Mouse (Mus musculus) natural killer cell, adult 2 months (primary cell): ENCODE results near the gene Brf1.
A peak's percentile ranks its signal among the peaks of the same experiment; 100 is the strongest.

Experiments used
- DNase-seq, 2 experiments: peaks; one replicate each; pipeline ENCODE4 v3.0.0; 2022; ENCODE audit warnings: low spot score in 2 of 2

Gene Brf1

GRCm38 (mm10) chr12:113000294-113001132, at the start of gene Brf1:
Gene Brf1, minus strand, starts transcription at chr12:113000704.
- DNase-seq, result peak; percentile 96 to 97

- DNase-seq, result peak; percentile 55 to 68
These were observed 49.3 kb upstream of the Brf1 start for GRCm38 (mm10) chr12:113049836-113050235.

- no peak for DNase-seq
These were observed 47.6 kb upstream of the Brf1 start for GRCm38 (mm10) chr12:113048103-113048502.

GRCm38 (mm10) chr12:113046861-113047260, 46.4 kb upstream of the Brf1 start:
- DNase-seq, result no peak

- peak; percentile 22 to 36 for DNase-seq
These were observed 44.6 kb upstream of the Brf1 start for GRCm38 (mm10) chr12:113044916-113045677.

GRCm38 (mm10) chr12:113042543-113042942, 42.0 kb upstream of the Brf1 start:
- DNase-seq, result no peak

GRCm38 (mm10) chr12:113041481-113042439, 41.3 kb upstream of the Brf1 start:
- DNase-seq, result no peak

- no peak for DNase-seq
These were observed 37.9 kb upstream of the Brf1 start for GRCm38 (mm10) chr12:113038414-113038813.

GRCm38 (mm10) chr12:113036996-113037395, 36.5 kb upstream of the Brf1 start:
- no peak for DNase-seq

- DNase-seq, result no peak
These were observed 34.6 kb upstream of the Brf1 start for GRCm38 (mm10) chr12:113035093-113035492.

- no peak for DNase-seq
These were observed 32.1 kb upstream of the Brf1 start for GRCm38 (mm10) chr12:113032296-113033250.

- no peak for DNase-seq
These were observed 30.9 kb upstream of the Brf1 start for GRCm38 (mm10) chr12:113031441-113031840.

GRCm38 (mm10) chr12:113030993-113031392, 30.5 kb upstream of the Brf1 start:
- no peak for DNase-seq

GRCm38 (mm10) chr12:113030046-113030445, 29.5 kb upstream of the Brf1 start:
- no peak for DNase-seq

- no peak for DNase-seq
These were observed 28.4 kb upstream of the Brf1 start for GRCm38 (mm10) chr12:113028898-113029297.

- DNase-seq, result no peak
These were observed 27.6 kb upstream of the Brf1 start for GRCm38 (mm10) chr12:113028067-113028466.

GRCm38 (mm10) chr12:113027495-113027894, 27.0 kb upstream of the Brf1 start:
- no peak for DNase-seq

GRCm38 (mm10) chr12:113026557-113026956, 26.1 kb upstream of the Brf1 start:
- no peak for DNase-seq

- peak; percentile 59 for DNase-seq
These were observed 22.6 kb upstream of the Brf1 start for GRCm38 (mm10) chr12:113023082-113023481.

GRCm38 (mm10) chr12:113021488-113021887, 21.0 kb upstream of the Brf1 start:
- no peak for DNase-seq

- no peak for DNase-seq
These were observed 18.3 kb upstream of the Brf1 start for GRCm38 (mm10) chr12:113018763-113019162.
